Mouse (Mus musculus) thymus, postnatal 4 days (tissue): ENCODE measurements around the gene Asf1b.
"Not testable (repeated sequence)": the region's sequence is repeated elsewhere in the genome, so short reads cannot be mapped to it uniquely, and the experiment has no call there.

Experiments used
- DNase-seq: peaks from one replicate; pipeline ENCODE4 v3.0.0; 2021

Gene Asf1b

DNA sequence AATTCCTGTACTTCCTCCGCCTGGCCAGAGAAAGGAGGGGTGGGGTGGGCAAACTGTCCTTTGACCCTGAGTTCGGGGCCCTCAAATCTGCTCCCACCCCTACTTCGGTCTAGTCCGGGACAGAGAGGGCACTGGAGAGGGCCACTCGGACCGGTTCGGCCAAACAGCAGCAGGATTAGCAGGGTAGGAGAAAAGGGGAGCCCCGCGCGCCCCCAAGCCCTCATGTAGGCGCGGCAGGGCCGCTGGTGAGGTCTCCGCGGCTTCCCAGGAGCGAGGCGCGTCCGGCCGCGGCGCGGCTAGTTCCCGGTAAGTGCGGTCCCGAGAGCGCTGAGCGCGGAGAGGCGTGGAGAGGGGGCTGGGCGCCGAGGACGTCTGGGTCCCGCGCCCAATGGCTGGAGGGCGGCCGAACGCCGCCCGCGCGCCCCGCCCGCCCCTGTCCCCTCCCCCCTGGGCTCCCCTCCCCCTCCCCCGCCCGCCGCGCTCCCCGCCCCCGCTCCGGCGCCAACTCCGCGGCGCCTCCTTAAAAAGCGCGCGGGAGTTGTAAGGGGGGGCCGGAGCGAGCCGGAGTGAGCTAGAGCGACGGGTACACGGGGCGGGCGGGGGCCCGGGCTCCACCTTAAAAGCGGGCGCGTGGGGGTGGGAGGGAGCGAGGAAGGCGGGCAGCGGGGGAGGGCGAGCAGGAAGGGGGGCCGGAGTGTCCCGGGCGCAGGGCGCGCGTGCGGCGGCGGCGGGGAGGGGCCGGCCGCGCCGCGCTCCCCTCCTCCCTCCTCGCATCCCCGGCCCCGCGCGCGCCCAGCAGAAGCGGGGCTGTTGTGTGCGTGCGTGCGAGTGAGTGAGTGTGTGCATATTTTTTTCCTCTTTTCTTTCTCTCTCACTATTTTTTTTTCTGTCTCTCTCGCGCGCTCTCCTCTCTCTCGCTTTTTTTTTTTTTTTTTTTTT is 41.5 kb downstream of the Asf1b start:
- DNase-seq: peak; percentile 81

GRCm38 (mm10) chr8:83997511-83998141 is 42.3 kb downstream of the Asf1b start, which contains the start of gene Samd1:
Gene Samd1 (plus strand): TSS chr8:83997672.
- peak; percentile 75 for DNase-seq

- peak; percentile 80 for DNase-seq
Measured at GRCm38 (mm10) chr8:83998231-83999056, 43.1 kb downstream of the Asf1b start.

- peak; percentile 22 for DNase-seq
Measured at GRCm38 (mm10) chr8:83999057-83999705, 43.9 kb downstream of the Asf1b start.

DNA sequence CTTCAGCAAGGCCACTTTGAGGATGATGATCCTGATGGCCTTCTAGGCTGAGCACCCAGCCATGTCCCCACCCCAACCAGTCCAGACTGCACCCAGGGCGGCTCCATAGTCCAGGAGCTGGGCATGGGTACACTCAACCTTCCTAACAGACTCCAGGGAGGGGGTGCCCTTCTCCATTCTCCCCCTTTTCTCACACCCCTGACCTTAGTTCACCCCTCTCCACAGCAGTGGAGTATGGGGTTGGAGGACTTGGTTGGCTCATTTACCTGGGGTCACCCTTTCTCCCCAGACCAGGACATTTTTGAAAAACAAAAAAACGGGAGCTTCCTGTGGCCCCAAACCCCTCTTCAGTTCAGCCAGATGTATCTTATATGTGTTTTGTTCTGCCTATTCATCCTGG is 44.5 kb downstream of the Asf1b start:
- no peak for DNase-seq

GRCm38 (mm10) chr8:84001281-84002000 is 46.1 kb downstream of the Asf1b start, which contains the start of gene 1700067K01Rik:
Gene 1700067K01Rik (plus strand): TSS chr8:84001502.
- DNase-seq: peak; percentile 26

DNA sequence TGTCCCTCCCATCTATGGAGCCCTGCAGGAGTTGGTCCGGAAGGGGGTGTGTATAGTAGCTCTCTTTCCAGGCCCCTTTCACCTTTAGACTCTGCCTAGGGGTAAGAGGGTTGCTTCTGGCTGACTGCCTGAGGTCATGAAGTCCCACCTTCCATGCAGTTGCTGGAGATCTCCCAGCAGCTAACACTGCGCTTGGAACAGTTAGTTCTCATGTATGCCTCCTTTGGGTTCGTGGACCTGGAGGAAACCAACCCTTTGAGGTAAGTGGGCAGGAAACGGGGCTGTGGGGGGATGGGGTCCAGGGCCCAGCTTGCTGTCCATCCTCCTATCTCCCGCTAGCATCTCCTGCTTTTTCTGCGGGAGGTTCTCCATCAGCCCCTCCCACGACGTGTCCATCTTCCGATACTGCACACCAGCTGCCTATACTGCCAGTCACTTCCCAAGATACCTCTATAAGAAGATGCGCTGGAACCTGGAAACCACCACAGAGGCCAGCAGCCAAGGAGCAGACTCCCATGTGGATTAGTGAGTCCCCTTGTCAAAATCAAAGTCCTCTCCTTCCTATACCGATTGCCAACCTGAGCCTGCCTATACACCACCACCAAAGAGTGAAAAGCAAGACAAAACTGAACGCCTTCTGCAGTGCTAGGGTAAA is 47.8 kb downstream of the Asf1b start:
- DNase-seq: no peak

- no peak for DNase-seq
Measured at GRCm38 (mm10) chr8:84003612-84004246, 48.4 kb downstream of the Asf1b start.

GRCm38 (mm10) chr8:84004533-84005201 is 49.4 kb downstream of the Asf1b start:
- DNase-seq: peak; percentile 96

DNA sequence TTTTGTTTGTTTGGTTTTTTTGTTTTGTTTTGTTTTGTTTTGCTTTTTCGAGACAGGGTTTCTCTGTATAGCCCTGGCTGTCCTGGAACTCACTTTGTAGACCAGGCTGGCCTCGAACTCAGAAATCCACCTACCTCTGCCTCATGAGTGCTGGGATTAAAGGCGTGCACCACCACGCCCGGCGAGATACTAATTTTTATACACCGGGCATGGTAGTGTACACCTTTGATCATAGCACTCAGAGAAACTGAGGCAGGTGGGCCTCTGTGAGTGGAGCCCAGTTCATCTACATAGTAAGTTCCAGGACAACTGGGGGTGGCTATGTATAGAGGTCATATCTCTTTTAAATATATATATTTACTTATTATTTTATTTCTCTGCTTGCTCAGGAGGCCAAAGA is 50.2 kb downstream of the Asf1b start:
- DNase-seq: not testable (repeated sequence)

- no peak for DNase-seq
Measured at GRCm38 (mm10) chr8:84008362-84008761, 53.1 kb downstream of the Asf1b start.

DNA sequence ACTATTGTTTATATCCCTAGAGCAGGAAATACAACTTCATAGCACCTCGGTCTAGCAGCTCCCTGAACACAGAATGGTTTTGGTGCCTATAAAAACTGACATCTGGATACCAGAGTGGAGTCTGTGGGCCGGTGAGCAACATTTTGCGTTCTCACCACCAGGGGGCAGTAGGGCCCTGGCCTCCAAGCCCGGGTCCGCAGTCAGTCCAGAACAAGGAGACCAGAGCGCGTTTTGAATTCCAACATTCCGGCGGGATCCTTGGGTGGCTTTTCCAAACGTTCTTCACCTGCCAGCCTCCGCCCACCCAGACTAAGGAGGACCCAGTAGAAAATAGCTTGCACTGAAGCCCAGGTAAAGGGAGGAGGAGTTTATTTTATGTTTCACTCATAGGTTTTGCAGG is 54.6 kb downstream of the Asf1b start:
- peak; percentile 89 for DNase-seq

DNA sequence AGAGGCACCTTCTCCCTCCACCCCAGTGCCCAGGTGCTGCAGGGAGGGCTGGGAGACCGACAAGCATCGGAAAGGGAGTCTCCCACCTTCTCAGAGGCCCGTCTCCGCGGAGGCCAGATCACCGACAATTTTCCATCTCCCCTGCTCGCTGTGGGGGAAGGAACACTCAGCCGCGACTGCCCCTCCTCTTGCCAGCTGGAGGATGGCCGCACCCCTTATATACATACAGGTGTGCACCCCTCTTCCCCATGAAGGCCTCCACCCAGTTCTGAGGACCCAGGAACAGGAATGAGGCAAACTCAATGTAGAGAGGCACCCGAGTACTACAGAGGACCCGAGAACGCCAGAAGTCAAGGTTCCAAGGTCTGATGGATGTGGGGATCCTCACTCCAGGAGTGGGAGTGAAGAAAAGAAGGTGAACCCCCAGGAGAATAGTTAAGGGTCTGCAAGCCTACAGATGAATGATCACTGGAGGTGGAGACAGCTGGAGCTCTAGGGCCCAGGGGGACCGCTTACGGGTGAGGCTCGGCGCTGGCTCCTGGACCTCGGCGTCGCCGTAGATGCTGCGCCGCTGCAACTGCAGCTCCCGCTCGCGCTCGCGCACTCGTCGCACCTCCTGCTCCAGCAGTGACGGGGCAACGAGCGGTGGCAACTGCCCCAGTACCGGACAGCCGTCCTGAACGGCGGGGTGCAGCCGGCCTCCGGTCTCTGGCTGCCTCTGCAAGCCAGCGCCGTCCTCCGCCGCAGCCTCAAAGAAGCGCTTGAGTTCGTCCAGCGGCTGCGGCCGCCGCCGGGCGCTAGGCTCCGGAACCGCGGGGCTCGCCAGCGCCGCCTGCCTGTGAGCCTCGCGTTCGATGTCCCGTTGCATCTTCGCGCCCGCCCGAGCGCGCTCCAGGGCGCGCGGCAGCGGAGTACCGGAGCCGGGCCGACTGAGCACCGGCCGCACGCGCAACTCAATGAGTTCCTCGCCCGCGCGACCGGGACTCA is 55.6 kb downstream of the Asf1b start:
- DNase-seq: peak; percentile 88

GRCm38 (mm10) chr8:84011705-84012498 is 56.6 kb downstream of the Asf1b start, which contains the start of gene 2210011C24Rik:
Gene 2210011C24Rik (minus strand): TSS chr8:84012171.
- peak; percentile 41 for DNase-seq

DNA sequence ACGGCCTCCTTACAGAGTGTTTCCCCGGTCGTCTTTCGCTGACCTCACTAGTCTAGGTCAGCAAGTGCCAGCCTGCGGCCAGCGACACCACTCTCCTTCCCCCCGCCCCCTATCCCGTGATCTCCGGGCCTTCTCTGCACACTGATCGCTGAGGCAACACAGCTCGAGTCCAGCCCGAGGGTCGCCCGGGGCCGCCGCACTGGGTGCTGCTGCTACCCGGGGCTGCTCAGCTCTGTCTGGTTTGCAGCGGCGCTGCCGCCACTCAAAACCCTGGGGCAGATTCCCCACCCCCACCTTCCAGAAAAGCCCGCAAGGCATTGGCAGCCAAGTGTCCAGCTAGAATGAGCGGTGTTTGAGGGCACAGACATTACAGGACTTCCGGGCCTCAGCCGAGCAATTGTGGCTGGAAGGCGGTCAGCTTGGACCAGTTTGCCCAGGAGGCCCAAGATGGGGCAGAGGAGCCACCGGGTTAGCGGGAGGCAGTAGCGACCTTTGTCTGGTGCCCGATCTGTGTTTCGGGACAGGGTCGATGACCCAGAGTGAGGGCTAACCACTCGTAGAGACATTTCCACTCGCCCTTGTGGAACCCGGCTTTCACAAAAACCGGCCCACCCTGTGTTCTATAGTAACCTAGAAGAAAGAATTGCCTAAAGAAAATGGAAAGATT is 57.3 kb downstream of the Asf1b start:
- peak; percentile 33 for DNase-seq

DNA sequence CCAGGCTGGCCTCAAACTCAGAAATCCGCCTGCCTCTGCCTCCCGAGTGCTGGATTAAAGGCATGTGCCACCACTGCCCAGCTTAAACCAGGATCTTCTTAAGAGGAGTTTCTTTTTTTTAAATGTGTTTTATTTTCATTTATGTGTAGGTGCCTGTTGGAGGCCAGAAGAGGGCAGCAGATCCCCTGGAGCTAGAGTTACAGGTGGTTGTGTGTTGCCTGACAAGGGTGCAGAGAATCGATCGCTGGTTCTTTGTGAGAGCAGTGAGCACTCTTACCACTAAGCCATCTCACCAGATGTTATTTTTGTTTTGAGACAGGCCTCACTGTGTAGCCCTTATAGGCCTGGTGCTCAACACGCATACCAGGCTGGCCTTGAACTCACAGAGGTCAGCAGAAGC is 60.5 kb downstream of the Asf1b start:
- no peak for DNase-seq

- no peak for DNase-seq
Measured at GRCm38 (mm10) chr8:84019738-84020137, 64.4 kb downstream of the Asf1b start.
